Mouse (Mus musculus) brain, embryonic 14.5 days (tissue): Measurements from ENCODE around the gene Esrrg.
A peak's percentile ranks its signal among the peaks of the same experiment; 100 is the strongest.

Source experiments
- CTCF ChIP-seq: fragments of 200-500 bp; IDR thresholded peaks from 2 replicates; pipeline ENCODE4 v1.5.1; 2012; ENCODE audit warnings: inconsistent platforms, mild to moderate bottlenecking, moderate library complexity, borderline replicate concordance; ENCODE audit not compliant: insufficient read depth, insufficient read length; ENCODE audit errors: extremely low read depth
- POLR2A ChIP-seq: fragments of 200-500 bp; IDR thresholded peaks from 2 replicates; pipeline ENCODE4 v1.6.1; 2012; ENCODE audit warnings: mild to moderate bottlenecking, inconsistent platforms, borderline replicate concordance; ENCODE audit not compliant: poor library complexity, insufficient read depth, insufficient read length, severe bottlenecking; ENCODE audit errors: extremely low read depth

GRCm38 (mm10) chr1:188260259-188261107 lies 651.9 kb downstream of the Esrrg start:
- TF ChIP-seq CTCF (peak; percentile 25; the same call in 1 of the 2 replicates), POLR2A (no peak)
